Mouse (Mus musculus) heart, postnatal 25 days (tissue): ENCODE data around the gene Olfr66. TPM values are rescaled to one million over a fixed set of nuclear protein-coding genes. Genes with fewer than 3 reads are reported as not detected.

Experiments used
- total RNA-seq, 2 experiments: library from RNA; stranded (reverse); gene quantifications; 2 replicates each; pipeline ENCODE4 v1.2.3; 2021

Gene Olfr66
- total RNA-seq, 2 experiments from 2014 or later, result not detected

Other genes with a start within 250 kb of the Olfr66 start
- gene Olfr622, start 243.6 kb downstream of the Olfr66 start, total RNA-seq, result not detected
- not detected for gene Olfr623, start 222.6 kb downstream of the Olfr66 start, total RNA-seq
- gene Olfr624, start 215.1 kb downstream of the Olfr66 start, total RNA-seq, result not detected
- gene Olfr625-ps1, start 203.5 kb downstream of the Olfr66 start, total RNA-seq, result not detected
- gene Olfr243, start 171.6 kb downstream of the Olfr66 start, total RNA-seq, result not detected
- not detected for gene Olfr628, start 155.9 kb downstream of the Olfr66 start, total RNA-seq
- not detected for gene Olfr629, start 141.3 kb downstream of the Olfr66 start, total RNA-seq
- not detected for gene Olfr630, start 128.9 kb downstream of the Olfr66 start, total RNA-seq
- not detected for gene Olfr69, start 114.7 kb downstream of the Olfr66 start, total RNA-seq
- gene Olfr68, start 106.6 kb downstream of the Olfr66 start, total RNA-seq, result not detected
- gene Olfr67, start 94.4 kb downstream of the Olfr66 start, total RNA-seq, result not detected
- gene Hbb-bt, start 72.3 kb downstream of the Olfr66 start, total RNA-seq, result 1,000 to 10,000 TPM; 1,406 to 3,005 TPM
- gene Hbb-bs, start 58.2 kb downstream of the Olfr66 start, total RNA-seq, result over 10,000 TPM in 1 of 2 experiments, 1,000 to 10,000 TPM in 1; 9,976 to 23,536 TPM
- not detected for gene Hbb-bh2, start 45.7 kb downstream of the Olfr66 start, total RNA-seq
- gene Hbb-bh1, start 43.1 kb downstream of the Olfr66 start, total RNA-seq, result not detected
- gene Hbb-y, start 33.0 kb downstream of the Olfr66 start, total RNA-seq, result not detected
- gene Olfr64, start 8.2 kb upstream of the Olfr66 start, total RNA-seq, result not detected
- not detected for gene Olfr65, start 17.2 kb upstream of the Olfr66 start, total RNA-seq
- gene Olfr631, start 42.6 kb upstream of the Olfr66 start, total RNA-seq, result not detected
- gene Olfr632, start 48.1 kb upstream of the Olfr66 start, total RNA-seq, result not detected
- gene Olfr633, start 58.2 kb upstream of the Olfr66 start, total RNA-seq, result not detected
- not detected for gene Olfr635, start 84.9 kb upstream of the Olfr66 start, total RNA-seq
- not detected for gene Olfr638, start 112.5 kb upstream of the Olfr66 start, total RNA-seq
- gene Olfr639, start 131.1 kb upstream of the Olfr66 start, total RNA-seq, result not detected
- gene Olfr640, start 139.3 kb upstream of the Olfr66 start, total RNA-seq, result not detected
- not detected for gene Olfr641, start 149.2 kb upstream of the Olfr66 start, total RNA-seq
- not detected for gene Olfr642, start 166.4 kb upstream of the Olfr66 start, total RNA-seq
- not detected for gene 4930516K23Rik, start 175.2 kb upstream of the Olfr66 start, total RNA-seq
- gene Olfr644, start 185.6 kb upstream of the Olfr66 start, total RNA-seq, result not detected
- gene Olfr645, start 199.2 kb upstream of the Olfr66 start, total RNA-seq, result not detected
- not detected for gene Olfr646, start 218.6 kb upstream of the Olfr66 start, total RNA-seq
- not detected for gene Ubqln5, start 243.6 kb upstream of the Olfr66 start, total RNA-seq